Mouse (Mus musculus): Measurements from ENCODE around the gene Ptprt.

DNA sequence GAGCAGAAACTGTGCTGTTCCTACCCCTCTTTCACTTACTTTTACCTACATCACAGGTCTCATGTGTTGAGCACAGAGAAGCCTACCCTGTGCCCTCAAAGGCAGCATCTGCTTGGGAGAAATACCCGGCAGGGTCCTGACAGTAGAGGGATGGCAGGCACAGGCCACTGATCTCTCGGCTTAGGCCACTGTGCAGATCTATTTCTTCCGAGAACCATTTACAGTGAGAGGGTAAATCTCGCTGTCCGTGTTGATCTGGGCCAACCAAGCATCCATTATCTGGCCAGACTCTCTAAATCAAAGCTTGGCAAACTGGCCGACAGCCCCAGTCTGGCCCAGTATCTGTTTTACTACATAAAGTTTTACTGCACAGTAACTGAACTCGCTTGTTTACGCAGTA lies 145.0 kb downstream of the Ptprt start:
- TF ChIP-seq CTCF (IDR thresholded peaks at IDR 0.05; ENCODE audit: low read depth) (no peak), EP300 (IDR thresholded peaks at IDR 0.05; ENCODE audit: low read depth) (no peak)
